Mouse (Mus musculus) midbrain, embryonic 16.5 days (tissue): ENCODE measurements around the gene Mdk. TPM values are rescaled to one million over a fixed set of nuclear protein-coding genes. Genes with fewer than 3 reads are reported as not detected.

Source experiments
- ATAC-seq: fragments of 200-750 bp; cut with Nextera tagmentation; 2 replicates; pipeline ENCODE4 v1.8.0; 2017; ENCODE audit warnings: moderate TSS enrichment
- H3K27ac ChIP-seq: fragments of 300-500 bp; sonication (generic); 2 replicates; pipeline ENCODE4 v1.5.1; 2014; ENCODE audit warnings: mild to moderate bottlenecking, low read length, mixed read lengths
- H3K27me3 ChIP-seq: fragments of 300-500 bp; sonication (generic); 2 replicates; pipeline ENCODE4 v1.6.1; 2014; ENCODE audit warnings: low read depth, low read length, mixed read lengths; ENCODE audit not compliant: control insufficient read depth, insufficient read depth
- H3K36me3 ChIP-seq: fragments of 300-500 bp; sonication (generic); 2 replicates; pipeline ENCODE4 v1.6.1; 2014; ENCODE audit warnings: mild to moderate bottlenecking, low read length, moderate library complexity, mixed read lengths; ENCODE audit not compliant: control insufficient read depth, insufficient read depth
- H3K4me1 ChIP-seq: fragments of 300-500 bp; sonication (generic); 2 replicates; pipeline ENCODE4 v1.6.1; 2014; ENCODE audit warnings: mild to moderate bottlenecking, low read length, mixed read lengths; ENCODE audit not compliant: control insufficient read depth, insufficient read depth
- H3K4me2 ChIP-seq: fragments of 300-500 bp; sonication (generic); 2 replicates; pipeline ENCODE4 v1.6.1; 2014; ENCODE audit warnings: mild to moderate bottlenecking, low read length, mixed read lengths
- H3K4me3 ChIP-seq: fragments of 300-500 bp; sonication (generic); 2 replicates; pipeline ENCODE4 v1.5.1; 2014; ENCODE audit warnings: low read depth, mild to moderate bottlenecking, low read length, moderate library complexity, mixed read lengths
- H3K9ac ChIP-seq: fragments of 300-500 bp; sonication (generic); 2 replicates; pipeline ENCODE4 v1.6.1; 2014; ENCODE audit warnings: low read depth, low read length, mixed read lengths
- H3K9me3 ChIP-seq: fragments of 300-500 bp; sonication (generic); replicated peaks from 2 replicates; pipeline ENCODE4 v1.6.1; 2014; ENCODE audit warnings: mild to moderate bottlenecking, low read length, mixed read lengths; ENCODE audit not compliant: control insufficient read depth, poor library complexity, severe bottlenecking
- WGBS: fragments of 180-500 bp; shearing (Covaris S2); extraction: QIAGEN DNeasy Blood & Tissue Kit; methylation state at CpG from one replicate; pipeline ENCODE4 v1.1.7; 2014; 5-methylcytosine and 5-hydroxymethylcytosine counted together
- polyA plus RNA-seq: library from polyadenylated mRNA; unstranded; fragments of >200 nt; fragmentation: Nextera tagmentation; extraction: Ambion mirVana; gene quantifications from 2 replicates; pipeline ENCODE4 v1.2.1, GENCODE M21; 2015

The Mdk gene
- polyA plus RNA-seq, 1 experiment from 2014 or later, result 98.8 TPM

- no peak for ATAC-seq
- no peak overlapping the region for H3K9ac ChIP-seq
- WGBS, result 74% methylated on average over 6 of the region's 6 CpGs
Observed at GRCm38 (mm10) chr2:91942356-91942755, 10.3 kb upstream of the Mdk start.

GRCm38 (mm10) chr2:91939303-91939935 lies 7.3 kb upstream of the Mdk start:
- H3K9me3 ChIP-seq, result no peaks in the 10 kb centered on the region
- no peak overlapping the region for H3K27ac ChIP-seq
- H3K4me3 ChIP-seq, result no peak overlapping the region
- no peaks in the 10 kb centered on the region; the same call in 1 of the 2 replicates for H3K4me1 ChIP-seq
- H3K4me2 ChIP-seq, result no peak overlapping the region
- WGBS, result 79% methylated on average over 15 of the region's 15 CpGs
- no peak overlapping the region; the same call in 1 of the 2 replicates for H3K9ac ChIP-seq
- H3K36me3 ChIP-seq, result peaks cover 27% of the 10 kb centered on the region
- ATAC-seq, result no peak
- no peaks in the 10 kb centered on the region for H3K27me3 ChIP-seq

More at GRCm38 (mm10) chr2:91942356-91942755, 10.3 kb upstream of the Mdk start:
- H3K4me3 ChIP-seq, result no peak overlapping the region
- no peak overlapping the region for H3K27ac ChIP-seq
- H3K9me3 ChIP-seq, result no peaks in the 10 kb centered on the region
- H3K36me3 ChIP-seq, result peaks cover 18% of the 10 kb centered on the region
- H3K4me2 ChIP-seq, result no peak overlapping the region
- no peaks in the 10 kb centered on the region; the same call in none of the 2 replicates for H3K4me1 ChIP-seq
- H3K27me3 ChIP-seq, result no peaks in the 10 kb centered on the region

GRCm38 (mm10) chr2:91936154-91936553 lies 4.1 kb upstream of the Mdk start:
- WGBS, result 87% methylated on average over 7 of the region's 7 CpGs

GRCm38 (mm10) chr2:91934826-91935525 lies 2.9 kb upstream of the Mdk start:
- Histone ChIP-seq H3K4me3 (no peak overlapping the region), H3K4me1 (peaks cover 16% of the 10 kb centered on the region), H3K9me3 (no peaks in the 10 kb centered on the region), H3K27ac (no peak overlapping the region), H3K9ac (no peak overlapping the region), H3K36me3 (peaks cover 25% of the 10 kb centered on the region), H3K27me3 (no peaks in the 10 kb centered on the region), H3K4me2 (no peak overlapping the region)
- 88% methylated on average over 9 of the region's 9 CpGs for WGBS
- no peak for ATAC-seq

More at GRCm38 (mm10) chr2:91936154-91936553, 4.1 kb upstream of the Mdk start:
- Histone ChIP-seq H3K4me2 (no peak overlapping the region), H3K27me3 (no peaks in the 10 kb centered on the region), H3K36me3 (peaks cover 27% of the 10 kb centered on the region), H3K4me1 (peaks cover 12% of the 10 kb centered on the region), H3K27ac (no peak overlapping the region), H3K4me3 (no peak overlapping the region), H3K9ac (no peak overlapping the region), H3K9me3 (no peaks in the 10 kb centered on the region)
- ATAC-seq, result no peak

DNA sequence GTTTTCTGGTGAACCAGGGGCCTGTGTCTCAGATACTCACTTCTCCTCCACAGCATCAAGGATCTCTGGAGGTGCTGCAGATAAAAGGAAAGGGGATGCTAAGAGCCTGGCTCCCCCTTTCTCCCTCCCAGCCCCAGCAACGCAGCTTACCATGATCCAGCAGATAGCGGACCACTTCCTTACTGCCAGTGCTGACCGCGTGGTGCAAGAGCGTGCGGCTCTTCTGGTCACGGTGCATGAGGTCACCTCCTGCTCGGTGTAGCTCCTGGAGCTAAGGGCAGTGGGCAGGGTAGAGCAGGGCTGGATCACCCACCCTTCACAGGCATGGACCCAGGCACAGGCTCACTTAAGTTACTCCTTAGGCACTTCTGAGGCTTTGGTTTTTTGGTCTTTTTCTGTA lies 1.9 kb upstream of the Mdk start:
- WGBS, result 57% methylated on average over 8 of the region's 8 CpGs
- no peaks in the 10 kb centered on the region for H3K9me3 ChIP-seq

DNA sequence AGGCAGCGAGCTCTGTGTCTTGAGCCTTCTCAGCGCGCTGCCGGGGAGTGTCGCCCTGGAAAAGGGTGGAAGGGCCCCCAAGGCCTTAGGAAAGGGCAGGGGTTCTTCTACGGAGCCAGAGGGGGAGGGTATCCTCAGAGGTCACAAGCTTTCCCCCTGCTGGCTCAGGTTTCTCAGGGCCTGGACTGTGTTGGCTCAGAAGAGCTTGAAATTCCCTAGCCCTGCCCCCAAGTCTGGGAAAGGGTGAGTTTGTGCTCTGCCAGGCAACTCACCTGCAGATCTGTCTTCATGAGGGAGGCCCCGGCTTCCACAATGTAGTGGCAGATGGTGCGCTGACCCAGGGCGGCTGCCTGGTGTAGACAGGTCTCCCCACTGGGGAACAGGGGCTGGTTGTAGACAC lies 1.4 kb upstream of the Mdk start:
- no peak overlapping the region for H3K4me3 ChIP-seq
- peaks cover 19% of the 10 kb centered on the region for H3K36me3 ChIP-seq
- H3K27ac ChIP-seq, result no peak overlapping the region
- H3K27me3 ChIP-seq, result no peaks in the 10 kb centered on the region
- peaks cover 16% of the 10 kb centered on the region for H3K4me1 ChIP-seq
- no peak for ATAC-seq
- no peaks in the 10 kb centered on the region for H3K9me3 ChIP-seq
- H3K9ac ChIP-seq, result no peak overlapping the region
- 32% methylated on average over 9 of the region's 9 CpGs for WGBS
- H3K4me2 ChIP-seq, result no peak overlapping the region

More for the DNA sequence above, 1.9 kb upstream of the Mdk start:
- no peak for ATAC-seq
- H3K27me3 ChIP-seq, result no peaks in the 10 kb centered on the region
- no peak overlapping the region for H3K27ac ChIP-seq
- H3K9ac ChIP-seq, result no peak overlapping the region
- H3K4me2 ChIP-seq, result no peak overlapping the region
- no peak overlapping the region for H3K4me3 ChIP-seq
- peaks cover 16% of the 10 kb centered on the region for H3K4me1 ChIP-seq
- H3K36me3 ChIP-seq, result peaks cover 19% of the 10 kb centered on the region

GRCm38 (mm10) chr2:91932737-91933350 lies 747 bp upstream of the Mdk start:
- H3K4me2 ChIP-seq, result no peak overlapping the region
- H3K27ac ChIP-seq, result no peak overlapping the region
- 22% methylated on average over 6 of the region's 6 CpGs for WGBS
- no peak for ATAC-seq
- no peaks in the 10 kb centered on the region for H3K9me3 ChIP-seq
- no peaks in the 10 kb centered on the region for H3K27me3 ChIP-seq
- H3K4me1 ChIP-seq, result peaks cover 16% of the 10 kb centered on the region
- H3K36me3 ChIP-seq, result peaks cover 14% of the 10 kb centered on the region
- H3K4me3 ChIP-seq, result no peak overlapping the region
- no peak overlapping the region for H3K9ac ChIP-seq

- WGBS, result 1% methylated on average over 45 of the region's 50 CpGs
- no peaks in the 10 kb centered on the region; the same call in 1 of the 2 replicates for H3K27me3 ChIP-seq
- no peaks in the 10 kb centered on the region for H3K9me3 ChIP-seq
- peak overlapping the region; percentile 50 for H3K4me3 ChIP-seq
- H3K36me3 ChIP-seq, result peaks cover 5% of the 10 kb centered on the region
- peak overlapping the region; percentile 75 for H3K4me2 ChIP-seq
- peak; percentile 46 for ATAC-seq
- H3K4me1 ChIP-seq, result peaks cover 16% of the 10 kb centered on the region
- H3K9ac ChIP-seq, result peak overlapping the region; percentile 70
- peak overlapping the region; percentile 67 for H3K27ac ChIP-seq
Observed at GRCm38 (mm10) chr2:91931328-91932159, 553 bp downstream of the Mdk start.
